Mouse (Mus musculus): ENCODE data around the gene Krtap28-13. TPM values are rescaled to one million over a fixed set of nuclear protein-coding genes. Genes with fewer than 3 reads are reported as not detected.

The Krtap28-13 gene
- total RNA-seq (2017), result not detected in 2 replicates

GRCm38 (mm10) chr1:83060643-83061042 is at the start of gene Krtap28-13:
Krtap28-13 (plus strand) TSS chr1:83060930.
- no peak for ATAC-seq (replicated peaks; ENCODE audit: low read depth, poor library complexity, severe bottlenecking)

GRCm38 (mm10) chr1:83014477-83014876 is 46.3 kb upstream of the Krtap28-13 start:
- no peak for ATAC-seq (replicated peaks; ENCODE audit: low read depth, poor library complexity, severe bottlenecking)

- ATAC-seq (replicated peaks; ENCODE audit: low read depth, poor library complexity, severe bottlenecking), result no peak
Observed at GRCm38 (mm10) chr1:83015329-83015879, 45.3 kb upstream of the Krtap28-13 start.

GRCm38 (mm10) chr1:83016556-83016955 is 44.2 kb upstream of the Krtap28-13 start:
- ATAC-seq (replicated peaks; ENCODE audit: low read depth, poor library complexity, severe bottlenecking), result no peak

GRCm38 (mm10) chr1:83031950-83032349 is 28.8 kb upstream of the Krtap28-13 start:
- no peak for ATAC-seq (replicated peaks; ENCODE audit: low read depth, poor library complexity, severe bottlenecking)

- ATAC-seq (replicated peaks; ENCODE audit: low read depth, poor library complexity, severe bottlenecking), result no peak
Observed at GRCm38 (mm10) chr1:83032508-83032907, 28.2 kb upstream of the Krtap28-13 start.

GRCm38 (mm10) chr1:83034509-83034908 is 26.2 kb upstream of the Krtap28-13 start:
- no peak for ATAC-seq (replicated peaks; ENCODE audit: low read depth, poor library complexity, severe bottlenecking)

- no peak for ATAC-seq (replicated peaks; ENCODE audit: low read depth, poor library complexity, severe bottlenecking)
Observed at GRCm38 (mm10) chr1:83036892-83037667, 23.6 kb upstream of the Krtap28-13 start.

GRCm38 (mm10) chr1:83038109-83038672 is 22.5 kb upstream of the Krtap28-13 start, which contains the start of gene Slc19a3:
Slc19a3 (minus strand) TSS chr1:83038448.
- ATAC-seq (replicated peaks; ENCODE audit: low read depth, poor library complexity, severe bottlenecking), result peak; percentile 80

GRCm38 (mm10) chr1:83039080-83039479 is 21.6 kb upstream of the Krtap28-13 start:
- no peak for ATAC-seq (replicated peaks; ENCODE audit: low read depth, poor library complexity, severe bottlenecking)

- no peak for ATAC-seq (replicated peaks; ENCODE audit: low read depth, poor library complexity, severe bottlenecking)
Observed at GRCm38 (mm10) chr1:83042380-83042779, 18.4 kb upstream of the Krtap28-13 start, which contains the start of gene Krtap28-10. Krtap28-10 (minus strand) TSS chr1:83042480.

- peak; percentile 80 for ATAC-seq (replicated peaks; ENCODE audit: low read depth, poor library complexity, severe bottlenecking)
Observed at GRCm38 (mm10) chr1:83044882-83045427, 15.8 kb upstream of the Krtap28-13 start, which contains the start of gene Gm47969. Gm47969 (plus strand) TSS chr1:83044932.

GRCm38 (mm10) chr1:83058481-83058880 is 2.2 kb upstream of the Krtap28-13 start:
- ATAC-seq (replicated peaks; ENCODE audit: low read depth, poor library complexity, severe bottlenecking), result no peak

GRCm38 (mm10) chr1:83059278-83059677 is 1.5 kb upstream of the Krtap28-13 start, which contains the start of gene A030005K14Rik:
A030005K14Rik (minus strand) TSS chr1:83059378.
- ATAC-seq (replicated peaks; ENCODE audit: low read depth, poor library complexity, severe bottlenecking), result no peak

GRCm38 (mm10) chr1:83064851-83065250 is 4.1 kb downstream of the Krtap28-13 start:
- no peak for ATAC-seq (replicated peaks; ENCODE audit: low read depth, poor library complexity, severe bottlenecking)

GRCm38 (mm10) chr1:83066577-83066976 is 5.8 kb downstream of the Krtap28-13 start:
- no peak for ATAC-seq (replicated peaks; ENCODE audit: low read depth, poor library complexity, severe bottlenecking)

- ATAC-seq (replicated peaks; ENCODE audit: low read depth, poor library complexity, severe bottlenecking), result no peak
Observed at GRCm38 (mm10) chr1:83067205-83067604, 6.5 kb downstream of the Krtap28-13 start.

- no peak for ATAC-seq (replicated peaks; ENCODE audit: low read depth, poor library complexity, severe bottlenecking)
Observed at GRCm38 (mm10) chr1:83075526-83076189, 14.9 kb downstream of the Krtap28-13 start.

- ATAC-seq (replicated peaks; ENCODE audit: low read depth, poor library complexity, severe bottlenecking), result peak; percentile 98
Observed at GRCm38 (mm10) chr1:83076190-83076917, 15.6 kb downstream of the Krtap28-13 start.

Measured in common myeloid progenitor, adult 5-6 weeks (primary cell).